Mouse (Mus musculus): Measurements from ENCODE around the gene Notch2. TPM values are rescaled to one million over a fixed set of nuclear protein-coding genes. Genes with fewer than 3 reads are reported as not detected.

Notch2 gene
- total RNA-seq (2021) = 10 to 100 TPM; 12.9 to 15.3 TPM

GRCm38 (mm10) chr3:98013401-98014281 is at the start of gene Notch2:
Notch2 (plus strand) TSS chr3:98013527.
- intact Hi-C loops (cut with DNase I) = loop anchor here (5.0 kb wide), 2 partner anchors 71 to 104 kb away; no protein-coding TSS in a partner anchor
- peak; percentile 90 to 92 for DNase-seq (ENCODE audit: low spot score in 2 of 2)

GRCm38 (mm10) chr3:97964878-97965353 is 48.4 kb upstream of the Notch2 start:
- intact Hi-C loops (cut with DNase I) = no loop called here
- DNase-seq (ENCODE audit: low spot score in 2 of 2) = peak in 1 of 2 experiments; percentile 22

GRCm38 (mm10) chr3:97967627-97968026 is 45.7 kb upstream of the Notch2 start:
- intact Hi-C loops (cut with DNase I) = no loop called here
- no peak for DNase-seq (ENCODE audit: low spot score in 2 of 2)

- intact Hi-C loops (cut with DNase I) = no loop called here
Measured at GRCm38 (mm10) chr3:97968191-97968590, 45.1 kb upstream of the Notch2 start.

GRCm38 (mm10) chr3:97969019-97969418 is 44.3 kb upstream of the Notch2 start:
- intact Hi-C loops (cut with DNase I) = no loop called here
- no peak for DNase-seq (ENCODE audit: low spot score in 2 of 2)

More at GRCm38 (mm10) chr3:97968191-97968590, 45.1 kb upstream of the Notch2 start:
- no peak for DNase-seq (ENCODE audit: low spot score in 2 of 2)

GRCm38 (mm10) chr3:97971117-97971516 is 42.2 kb upstream of the Notch2 start:
- DNase-seq (ENCODE audit: low spot score in 2 of 2) = no peak
- intact Hi-C loops (cut with DNase I) = no loop called here

GRCm38 (mm10) chr3:97972200-97972599 is 41.1 kb upstream of the Notch2 start:
- intact Hi-C loops (cut with DNase I) = no loop called here
- no peak for DNase-seq (ENCODE audit: low spot score in 2 of 2)

GRCm38 (mm10) chr3:97972707-97973106 is 40.6 kb upstream of the Notch2 start:
- intact Hi-C loops (cut with DNase I) = no loop called here
- no peak for DNase-seq (ENCODE audit: low spot score in 2 of 2)

GRCm38 (mm10) chr3:97973306-97973705 is 40.0 kb upstream of the Notch2 start:
- DNase-seq (ENCODE audit: low spot score in 2 of 2) = no peak
- intact Hi-C loops (cut with DNase I) = no loop called here

GRCm38 (mm10) chr3:97974197-97974770 is 39.0 kb upstream of the Notch2 start:
- DNase-seq (ENCODE audit: low spot score in 2 of 2) = no peak
- intact Hi-C loops (cut with DNase I) = no loop called here

- intact Hi-C loops (cut with DNase I) = no loop called here
- DNase-seq (ENCODE audit: low spot score in 2 of 2) = no peak
Measured at GRCm38 (mm10) chr3:97976706-97977105, 36.6 kb upstream of the Notch2 start.

GRCm38 (mm10) chr3:97978710-97979109 is 34.6 kb upstream of the Notch2 start:
- DNase-seq (ENCODE audit: low spot score in 2 of 2) = no peak
- intact Hi-C loops (cut with DNase I) = no loop called here

- DNase-seq (ENCODE audit: low spot score in 2 of 2) = no peak
- intact Hi-C loops (cut with DNase I) = no loop called here
Measured at GRCm38 (mm10) chr3:97980683-97981327, 32.5 kb upstream of the Notch2 start.

GRCm38 (mm10) chr3:97981376-97981906 is 31.9 kb upstream of the Notch2 start:
- intact Hi-C loops (cut with DNase I) = no loop called here
- DNase-seq (ENCODE audit: low spot score in 2 of 2) = no peak

GRCm38 (mm10) chr3:97984870-97985506 is 28.3 kb upstream of the Notch2 start:
- no peak for DNase-seq (ENCODE audit: low spot score in 2 of 2)
- intact Hi-C loops (cut with DNase I) = no loop called here

GRCm38 (mm10) chr3:97985691-97986090 is 27.6 kb upstream of the Notch2 start:
- DNase-seq (ENCODE audit: low spot score in 2 of 2) = no peak
- intact Hi-C loops (cut with DNase I) = no loop called here

- intact Hi-C loops (cut with DNase I) = no loop called here
- DNase-seq (ENCODE audit: low spot score in 2 of 2) = no peak
Measured at GRCm38 (mm10) chr3:97987153-97987552, 26.2 kb upstream of the Notch2 start.

- intact Hi-C loops (cut with DNase I) = no loop called here
- no peak for DNase-seq (ENCODE audit: low spot score in 2 of 2)
Measured at GRCm38 (mm10) chr3:97988756-97989155, 24.6 kb upstream of the Notch2 start.

GRCm38 (mm10) chr3:97990576-97990975 is 22.8 kb upstream of the Notch2 start:
- intact Hi-C loops (cut with DNase I) = no loop called here
- DNase-seq (ENCODE audit: low spot score in 2 of 2) = no peak

- no peak for DNase-seq (ENCODE audit: low spot score in 2 of 2)
- intact Hi-C loops (cut with DNase I) = no loop called here
Measured at GRCm38 (mm10) chr3:97992289-97992688, 21.0 kb upstream of the Notch2 start.
